Mouse (Mus musculus): ENCODE data around the gene D330020A13Rik.
"Not testable (repeated sequence)": the region's sequence is repeated elsewhere in the genome, so short reads cannot be mapped to it uniquely, and the experiment has no call there.

D330020A13Rik gene

GRCm38 (mm10) chr6:120296589-120296988 lies 2.4 kb downstream of the D330020A13Rik start:
- DNase-seq (ENCODE audit: extremely low spot score, low read depth, low spot score) = not testable (repeated sequence)

GRCm38 (mm10) chr6:120301137-120301536 lies 7.0 kb downstream of the D330020A13Rik start:
- DNase-seq (ENCODE audit: extremely low spot score, low read depth, low spot score) = no peak

GRCm38 (mm10) chr6:120302755-120303316 lies 8.7 kb downstream of the D330020A13Rik start:
- no peak for DNase-seq (ENCODE audit: extremely low spot score, low read depth, low spot score)

- no peak for DNase-seq (ENCODE audit: extremely low spot score, low read depth, low spot score)
Measured at GRCm38 (mm10) chr6:120306859-120307594, 12.9 kb downstream of the D330020A13Rik start.

- no peak for DNase-seq (ENCODE audit: extremely low spot score, low read depth, low spot score)
Measured at GRCm38 (mm10) chr6:120309338-120309737, 15.2 kb downstream of the D330020A13Rik start.

GRCm38 (mm10) chr6:120309787-120310186 lies 15.6 kb downstream of the D330020A13Rik start:
- DNase-seq (ENCODE audit: extremely low spot score, low read depth, low spot score) = no peak

GRCm38 (mm10) chr6:120312443-120312842 lies 18.3 kb downstream of the D330020A13Rik start:
- DNase-seq (ENCODE audit: extremely low spot score, low read depth, low spot score) = no peak

- no peak for DNase-seq (ENCODE audit: extremely low spot score, low read depth, low spot score)
Measured at GRCm38 (mm10) chr6:120318303-120318940, 24.3 kb downstream of the D330020A13Rik start.

GRCm38 (mm10) chr6:120319129-120319528 lies 25.0 kb downstream of the D330020A13Rik start:
- no peak for DNase-seq (ENCODE audit: extremely low spot score, low read depth, low spot score)

GRCm38 (mm10) chr6:120320369-120320768 lies 26.2 kb downstream of the D330020A13Rik start:
- DNase-seq (ENCODE audit: extremely low spot score, low read depth, low spot score) = no peak

GRCm38 (mm10) chr6:120324295-120324927 lies 30.2 kb downstream of the D330020A13Rik start:
- DNase-seq (ENCODE audit: extremely low spot score, low read depth, low spot score) = peak; percentile 79

GRCm38 (mm10) chr6:120332351-120332750 lies 38.2 kb downstream of the D330020A13Rik start:
- no peak for DNase-seq (ENCODE audit: extremely low spot score, low read depth, low spot score)

- DNase-seq (ENCODE audit: extremely low spot score, low read depth, low spot score) = no peak
Measured at GRCm38 (mm10) chr6:120343992-120344391, 49.8 kb downstream of the D330020A13Rik start.
